16 mouse cellular contexts compared by ENCODE assay signal in genomic region chr9:25219882-25220281, GRCm38 (mm10). TPM values are rescaled to one million over a fixed set of nuclear protein-coding genes. Genes with fewer than 3 reads are reported as not detected.
A peak's percentile ranks its signal among the peaks of the same experiment; 100 is the strongest.
DNase-seq lines count a peak whose midpoint lies in the region; ATAC-seq and TF ChIP-seq lines count a peak whose summit lies in the region.
"Had no signal": no experiment of that assay in that cellular context is flagged by ENCODE, and none has a peak within 500 bp of the region (broad histone marks: within the 10 kb centered on the region; RNA-seq: fewer than 3 reads in every experiment).

No protein-coding gene starts in this region.

- no peaks in the 10 kb centered on the region for H3K9me3 ChIP-seq in heart, embryonic 12.5 days (replicated peaks)
- no peaks in the 10 kb centered on the region for H3K9me3 ChIP-seq in heart, embryonic 11.5 days (replicated peaks; ENCODE audit: control insufficient read depth, low read length)
- H3K9me3 ChIP-seq: hindbrain, embryonic 12.5 days; limb, embryonic 12.5 days had no signal

- no peak for TF ChIP-seq CTCF in brain, embryonic 14.5 days (IDR thresholded peaks at IDR 0.05; ENCODE audit: borderline replicate concordance, extremely low read depth, insufficient read depth, insufficient read length)

- H3K9ac ChIP-seq in heart, embryonic 12.5 days = no peak overlapping the region
- H3K9ac ChIP-seq in heart, embryonic 11.5 days (ENCODE audit: low read depth, low read length) = no peak overlapping the region
- H3K9ac ChIP-seq: hindbrain, embryonic 12.5 days; limb, embryonic 12.5 days had no signal

- peaks cover 16% of the 10 kb centered on the region for H3K4me1 ChIP-seq in heart, embryonic 12.5 days (replicated peaks)
- H3K4me1 ChIP-seq in heart, embryonic 11.5 days (ENCODE audit: control insufficient read depth, insufficient read depth, low read length) = 0 out of 2 replicates have a peak, but pooled peaks cover 5% of the 10 kb centered on the region
- H3K4me1 ChIP-seq: hindbrain, embryonic 12.5 days; limb, embryonic 12.5 days had no signal

- H3K36me3 ChIP-seq in heart, embryonic 12.5 days = no peaks in the 10 kb centered on the region
- H3K36me3 ChIP-seq in heart, embryonic 11.5 days (ENCODE audit: control insufficient read depth, insufficient read depth, low read length) = no peaks in the 10 kb centered on the region
- H3K36me3 ChIP-seq: hindbrain, embryonic 12.5 days; limb, embryonic 12.5 days had no signal

- peak; percentile 31 to 62 for DNase-seq in left cerebral cortex, adult 9 months (ENCODE audit: low spot score in 2 of 2)
- DNase-seq in left cerebral cortex, adult 11 months (ENCODE audit: low spot score) = no peak
- DNase-seq in CD4-positive, CD25-positive, alpha-beta regulatory T cell, adult 2 months (ENCODE audit: low read depth, low spot score) = peak; percentile 56
- peak; percentile 14 for DNase-seq in brain, embryonic 14.5 days (ENCODE audit: low read depth)
- DNase-seq in testis, postnatal 14 days (ENCODE audit: low spot score) = no peak
- DNase-seq in cerebellum, adult 9-10 months = no peak
- DNase-seq: cerebellum, postnatal 14 days; gastrocnemius, postnatal 36 days; kidney, postnatal 4 days; lung, adult 18-20 months; thymus, postnatal 36 days had no signal

- H3K4me2 ChIP-seq in heart, embryonic 12.5 days = no peak overlapping the region
- no peak overlapping the region for H3K4me2 ChIP-seq in heart, embryonic 11.5 days
- H3K4me2 ChIP-seq: hindbrain, embryonic 12.5 days; limb, embryonic 12.5 days had no signal

- no peak for ATAC-seq in heart, embryonic 12.5 days (ENCODE audit: insufficient number of reproducible peaks, low FRiP score)
- ATAC-seq in heart, embryonic 11.5 days (replicated peaks; ENCODE audit: insufficient number of reproducible peaks, low FRiP score, low TSS enrichment) = no peak; the same call in 1 of the 2 replicates

- H3K27ac ChIP-seq in heart, embryonic 12.5 days (ENCODE audit: poor library complexity, severe bottlenecking) = 0 out of 2 replicates have a peak overlapping the region, but pooled peaks have one; percentile 27
- no peak overlapping the region; the same call in 1 of the 2 replicates for H3K27ac ChIP-seq in heart, embryonic 11.5 days (ENCODE audit: low read depth, low read length)
- H3K27ac ChIP-seq: hindbrain, embryonic 12.5 days; limb, embryonic 12.5 days had no signal

- WGBS in heart, embryonic 12.5 days = 37% methylated on average over 5 of the region's 5 CpGs
- WGBS in heart, embryonic 11.5 days (ENCODE audit: insufficient replicate concordance) = 41% methylated on average over 5 of the region's 5 CpGs

- no peak overlapping the region for H3K4me3 ChIP-seq in heart, embryonic 12.5 days
- H3K4me3 ChIP-seq in heart, embryonic 11.5 days (ENCODE audit: low read depth, low read length) = no peak overlapping the region
- H3K4me3 ChIP-seq: erythroblast, embryonic 14.5 days; hindbrain, embryonic 12.5 days; limb, embryonic 12.5 days had no signal

- no peaks in the 10 kb centered on the region for H3K27me3 ChIP-seq in heart, embryonic 12.5 days (replicated peaks)
- no peaks in the 10 kb centered on the region for H3K27me3 ChIP-seq in heart, embryonic 11.5 days (ENCODE audit: control insufficient read depth, insufficient read depth, low read length)
- H3K27me3 ChIP-seq: hindbrain, embryonic 12.5 days; limb, embryonic 12.5 days had no signal

- no peak for TF ChIP-seq POLR2A in brain, embryonic 14.5 days (IDR thresholded peaks at IDR 0.05; ENCODE audit: borderline replicate concordance, extremely low read depth, insufficient read depth, insufficient read length, poor library complexity, severe bottlenecking)

RNA-seq across cellular contexts. Expression of gene Sept7, which starts 32.4 kb away (rescaled TPM):
- 299 and 306 TPM in 2 replicates for polyA plus RNA-seq in heart, embryonic 12.5 days (2016; fragmentation: Nextera tagmentation; extraction: Ambion mirVana)
- 284 and 324 TPM in 2 replicates for polyA plus RNA-seq in heart, embryonic 11.5 days (2014; fragmentation: Nextera tagmentation; extraction: Ambion mirVana)
- polyA plus RNA-seq in brain, embryonic 14.5 days (2012; rRNA removed) = 82.5 and 112 TPM in 2 replicates

Comparison
In these comparisons a context has a peak if more than half of its experiments do, and no peak if none do; other contexts are left out.
1. DNase-seq: peak in left cerebral cortex, adult 9 months (2 of 2), CD4-positive, CD25-positive, alpha-beta regulatory T cell, adult 2 months (single experiment) and brain, embryonic 14.5 days (single experiment); none in left cerebral cortex, adult 11 months (single experiment), testis, postnatal 14 days (single experiment) and cerebellum, adult 9-10 months (single experiment).